Mouse (Mus musculus): Measurements from ENCODE around the gene U2af1l4. TPM values are rescaled to one million over a fixed set of nuclear protein-coding genes. Genes with fewer than 3 reads are reported as not detected.

The U2af1l4 gene
- total RNA-seq, 2 experiments from 2014 or later = 57.4 to 62.5 TPM

DNA sequence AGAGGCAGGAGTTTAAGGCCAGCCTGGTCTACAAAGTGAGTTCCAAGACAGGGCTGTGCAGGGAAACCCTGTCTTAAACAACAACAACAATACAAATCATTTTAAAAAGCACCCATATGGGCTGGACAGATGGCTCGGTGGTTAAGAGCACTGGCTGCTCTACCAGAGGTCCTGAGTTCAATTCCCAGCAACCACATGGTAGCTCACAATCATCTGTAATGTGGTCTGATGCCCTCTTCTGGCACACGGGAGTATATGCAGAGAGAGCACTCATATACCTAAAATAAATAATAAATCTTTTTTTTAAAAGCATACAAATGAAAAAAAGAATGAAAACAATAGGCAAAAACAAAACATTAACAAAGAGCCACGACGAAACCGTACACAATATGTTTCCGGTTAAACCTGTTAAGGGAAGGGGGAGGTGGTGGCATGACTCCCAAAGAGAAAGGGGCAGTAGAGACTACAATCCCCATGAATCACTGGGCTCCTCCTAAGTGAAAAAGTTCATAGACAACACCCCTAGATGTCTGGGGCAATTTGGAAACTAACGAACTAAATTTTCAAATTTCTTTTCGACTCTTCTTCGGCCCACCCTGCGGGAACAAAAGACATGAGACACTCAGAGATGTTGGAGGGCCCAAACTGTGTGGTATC, 11.5 kb upstream of the U2af1l4 start:
- DNase-seq (ENCODE audit: low spot score in 2 of 2) = no peak

DNA sequence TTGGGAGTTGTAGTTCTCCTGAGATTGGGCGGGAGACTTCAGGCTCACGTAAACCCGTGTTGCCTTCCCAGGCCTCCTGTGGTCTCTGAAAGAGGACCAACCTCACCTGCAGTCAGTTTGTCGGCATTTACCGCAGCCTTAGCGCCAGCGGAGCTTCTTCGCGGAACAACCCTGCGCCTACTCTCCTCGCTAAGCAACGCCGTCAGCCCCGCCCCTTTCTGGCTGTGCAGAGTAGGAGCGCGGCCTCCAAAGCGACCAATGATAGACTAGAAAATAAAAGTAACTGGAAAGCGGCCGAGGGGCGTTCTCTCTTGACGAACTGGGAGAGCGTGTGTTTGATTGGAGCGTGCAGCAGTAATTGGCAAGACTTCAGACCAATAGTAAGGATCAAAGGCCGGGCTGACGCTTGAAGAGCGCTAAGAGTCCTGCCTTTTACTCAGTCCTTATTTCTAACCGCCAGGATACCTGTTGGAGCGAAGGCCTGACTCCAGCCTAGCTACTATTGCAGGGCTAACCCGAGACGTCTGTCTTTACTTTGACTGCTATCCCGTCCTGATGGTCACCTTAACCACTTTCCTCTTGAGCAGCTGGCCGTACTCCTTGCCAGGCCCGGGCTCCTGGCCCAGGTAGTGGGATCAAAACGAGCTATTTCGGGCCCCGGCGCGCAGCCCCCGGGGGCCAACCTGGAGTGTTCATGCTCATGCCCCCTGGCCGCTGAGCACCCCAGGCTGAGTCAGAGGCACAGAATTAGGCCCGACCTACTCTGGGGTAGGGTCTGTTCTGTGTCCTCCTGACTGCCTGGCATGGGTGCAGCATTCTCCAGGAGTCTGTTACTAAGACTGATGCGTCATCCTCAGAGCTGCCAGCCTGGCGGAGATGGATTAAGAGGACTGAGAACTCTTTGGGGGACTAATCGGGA, 10.7 kb upstream of the U2af1l4 start, which contains the start of the genes Hspb6 and Proser3:
Gene Hspb6, plus strand, starts transcription at position 77 of the 919 bp plus-strand sequence.
Gene Proser3, minus strand, starts transcription at position 198 of the 919 bp plus-strand sequence.
- peak; percentile 97 to 99 for DNase-seq (ENCODE audit: low spot score in 2 of 2)

DNA sequence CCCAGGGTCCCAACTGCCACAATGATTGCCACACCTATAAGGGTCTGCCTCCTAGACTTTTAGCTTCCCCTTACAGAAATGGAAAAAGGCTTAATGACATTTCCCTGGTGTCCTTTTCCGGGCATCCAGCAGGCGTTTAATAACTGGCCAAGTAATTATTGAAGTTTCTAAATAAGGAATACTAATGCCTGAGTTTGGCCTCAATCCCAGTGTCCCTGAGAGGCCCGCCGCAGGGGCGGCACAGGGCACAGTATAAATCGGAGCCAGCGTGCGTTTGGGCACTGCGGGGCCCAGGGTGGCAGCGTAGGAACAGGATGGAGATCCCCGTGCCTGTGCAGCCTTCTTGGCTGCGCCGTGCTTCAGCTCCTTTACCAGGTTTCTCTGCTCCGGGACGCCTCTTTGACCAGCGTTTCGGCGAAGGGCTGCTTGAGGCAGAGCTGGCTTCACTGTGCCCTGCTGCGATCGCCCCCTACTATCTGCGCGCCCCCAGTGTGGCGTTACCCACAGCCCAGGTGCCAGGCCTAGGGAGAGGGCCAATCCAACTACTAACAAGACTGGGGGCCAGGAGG, 10.0 kb upstream of the U2af1l4 start:
- DNase-seq (ENCODE audit: low spot score in 2 of 2) = no peak

DNA sequence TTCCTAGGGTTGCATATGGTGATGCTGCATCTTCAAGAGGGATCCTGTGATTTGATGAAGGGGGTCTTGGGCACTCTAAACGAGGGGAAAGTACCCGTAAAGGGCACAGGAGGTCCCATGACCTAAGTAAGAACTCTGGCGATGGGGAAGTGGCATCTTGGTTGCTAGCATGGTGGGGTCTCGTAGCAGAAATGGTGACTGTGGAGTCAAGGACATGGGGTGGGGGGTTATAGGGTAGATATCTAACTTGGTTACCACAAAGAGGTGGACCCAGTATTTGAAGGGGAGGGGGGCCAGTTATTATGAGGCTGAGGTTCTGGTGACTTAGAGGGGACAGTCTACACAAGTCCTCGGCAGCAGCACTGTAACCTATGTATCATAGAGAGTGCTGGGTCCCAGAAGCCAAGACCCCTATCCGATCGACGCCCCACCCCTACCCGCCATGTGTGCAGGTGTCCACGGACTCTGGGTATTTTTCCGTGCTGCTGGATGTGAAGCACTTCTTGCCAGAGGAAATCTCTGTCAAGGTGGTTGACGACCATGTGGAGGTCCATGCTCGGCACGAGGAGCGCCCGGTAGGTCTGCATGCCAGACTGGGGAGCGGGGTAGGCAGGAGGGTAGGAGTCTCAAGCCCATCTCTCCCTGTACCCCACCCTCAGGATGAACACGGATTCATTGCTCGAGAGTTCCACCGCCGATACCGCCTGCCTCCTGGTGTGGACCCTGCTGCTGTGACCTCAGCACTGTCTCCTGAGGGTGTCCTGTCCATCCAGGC, 9.1 kb upstream of the U2af1l4 start:
- no peak for DNase-seq (ENCODE audit: low spot score in 2 of 2)

DNA sequence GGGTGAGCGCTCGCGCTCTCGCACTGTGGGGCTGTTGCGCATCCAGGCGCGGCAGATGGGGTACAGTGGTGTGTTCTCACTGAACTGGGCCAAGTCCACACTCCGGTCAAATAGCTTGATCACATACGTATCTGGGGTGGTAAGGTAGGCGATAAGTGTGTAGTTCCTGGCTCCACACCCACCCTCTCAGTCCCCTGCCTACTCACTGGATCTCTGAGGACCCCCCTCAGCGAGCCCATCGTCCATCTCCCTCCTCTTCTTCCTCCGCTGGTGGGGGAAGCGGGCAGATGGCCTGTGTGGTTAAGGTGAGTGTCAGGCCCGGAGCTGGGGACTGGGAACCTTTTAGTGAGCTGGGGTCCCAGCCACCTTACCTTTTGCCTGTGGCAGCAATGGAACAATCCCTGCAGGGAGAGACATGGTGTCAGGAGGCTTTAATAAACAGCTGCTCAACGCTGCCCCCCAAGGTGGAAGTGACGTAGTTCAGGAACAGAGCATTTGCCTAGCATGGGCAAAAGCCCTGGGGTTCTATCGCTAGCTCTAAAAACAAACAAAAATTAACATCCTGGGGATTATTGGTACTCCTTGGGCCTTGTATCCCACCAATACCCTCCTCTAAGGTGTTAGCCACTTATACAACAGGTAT, 6.1 kb upstream of the U2af1l4 start:
- no peak for DNase-seq (ENCODE audit: low spot score in 2 of 2)

DNA sequence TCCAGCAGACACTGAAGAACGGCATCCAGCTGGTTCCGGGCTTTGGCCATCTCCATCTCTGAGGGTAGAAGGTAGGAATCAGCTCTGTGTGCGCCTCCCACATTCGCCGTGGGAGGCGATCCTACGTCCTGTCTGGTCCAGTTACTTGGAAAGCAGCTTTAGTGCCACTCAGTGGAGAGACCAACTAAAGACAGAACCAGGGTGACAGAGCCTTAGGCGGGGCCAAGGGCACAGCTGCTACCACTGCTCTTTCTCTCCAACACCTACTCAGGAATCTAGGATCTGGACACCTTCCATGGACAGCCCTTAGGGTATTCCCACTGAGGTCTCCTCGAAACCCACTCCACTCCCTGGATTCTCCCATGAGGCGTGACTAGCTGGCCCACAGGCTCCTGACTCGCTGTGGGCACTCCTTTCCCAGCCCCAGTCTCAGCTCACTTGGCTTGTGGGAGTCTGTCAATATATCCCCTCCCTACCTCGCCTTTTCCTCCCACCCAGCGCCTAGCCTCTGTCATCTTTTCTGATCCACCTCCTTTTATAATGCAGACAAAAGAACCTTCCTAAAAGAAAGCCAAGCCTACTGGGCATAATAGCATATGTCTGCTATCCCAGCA, 5.1 kb upstream of the U2af1l4 start:
- no peak for DNase-seq (ENCODE audit: low spot score in 2 of 2)

DNA sequence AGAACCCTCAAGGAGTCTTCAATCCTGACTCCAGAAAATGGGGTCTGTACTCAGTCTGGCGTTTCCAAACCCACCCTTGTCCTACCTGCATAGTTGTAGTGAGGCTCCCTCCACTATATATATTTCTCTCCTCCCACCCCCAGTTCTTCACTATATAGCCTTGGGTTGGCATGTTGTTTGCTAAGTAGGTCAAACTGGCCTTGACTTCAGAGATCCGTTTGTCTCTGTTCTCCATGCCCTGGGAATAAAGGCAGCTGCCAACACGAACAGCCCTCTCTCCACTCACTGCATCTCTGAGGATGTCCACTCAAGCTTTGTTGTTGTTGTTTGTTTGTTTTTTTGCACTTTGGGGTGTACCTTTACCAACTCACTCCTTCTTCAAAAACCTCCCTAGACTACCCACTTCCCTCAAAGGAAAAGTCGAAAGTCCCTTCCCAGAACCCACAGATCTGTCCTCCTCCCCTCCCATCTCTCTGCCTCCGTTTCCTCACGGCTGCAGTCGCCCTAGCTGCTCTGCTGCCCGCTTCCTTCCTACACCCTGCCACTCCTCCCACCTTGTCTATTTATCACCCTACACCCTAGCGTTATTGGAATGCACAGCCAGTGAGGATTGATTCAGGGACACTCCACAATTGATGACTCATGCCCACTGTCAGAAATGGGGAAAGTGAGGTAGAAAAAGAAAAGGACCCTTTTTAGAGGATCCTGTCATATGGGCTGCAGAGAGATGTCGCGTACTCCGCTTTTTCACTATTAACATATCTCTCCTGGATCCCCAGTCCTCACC, 4.3 kb upstream of the U2af1l4 start:
- no peak for DNase-seq (ENCODE audit: low spot score in 2 of 2)

DNA sequence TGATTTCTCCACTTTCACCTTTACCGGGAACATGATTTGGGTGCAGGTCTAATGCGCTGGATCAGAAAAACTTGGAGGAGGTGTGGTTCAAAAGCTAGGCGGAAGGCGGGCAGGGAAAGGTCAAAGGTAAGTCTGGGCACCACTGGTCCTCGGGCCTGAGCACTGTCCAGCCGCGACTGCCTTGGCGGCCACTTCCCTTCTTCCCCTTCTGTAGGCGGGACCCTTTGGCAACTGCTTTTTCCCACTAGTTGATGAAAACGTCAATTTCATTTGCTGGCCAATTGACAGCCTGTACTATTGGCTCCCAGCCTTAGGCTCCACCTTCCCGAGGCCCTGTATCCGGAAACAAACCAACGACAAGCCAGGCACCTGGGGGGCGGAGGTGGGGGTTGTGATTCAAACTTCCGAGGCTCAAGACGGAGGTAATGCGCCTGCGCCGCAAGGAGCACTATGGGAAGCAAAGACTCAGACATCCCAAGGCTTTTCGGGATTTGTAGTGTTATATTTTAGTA, 3.6 kb upstream of the U2af1l4 start, which contains the start of gene Lin37:
Gene Lin37, minus strand, starts transcription at position 396 of the 512 bp plus-strand sequence.
- DNase-seq (ENCODE audit: low spot score in 2 of 2) = peak; percentile 95 to 99

DNA sequence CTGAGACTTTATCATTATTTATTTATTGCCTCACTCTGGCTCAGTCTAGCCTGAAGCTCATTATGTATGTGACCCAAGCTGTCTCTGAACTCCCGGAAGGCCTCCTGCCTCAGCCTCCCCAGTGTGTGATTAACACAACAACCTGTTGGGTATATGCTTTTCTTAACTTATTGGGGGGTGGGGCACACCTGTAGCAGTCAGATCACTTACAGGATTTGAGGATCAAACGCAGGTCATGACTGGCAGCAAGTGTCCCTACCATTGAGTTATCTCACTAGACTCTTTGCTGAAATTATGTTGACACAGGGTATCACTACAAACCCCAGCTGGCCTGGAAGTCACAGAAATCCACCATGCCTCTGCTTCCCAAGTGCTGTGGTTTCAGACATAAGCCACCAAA, 2.8 kb upstream of the U2af1l4 start:
- no peak for DNase-seq (ENCODE audit: low spot score in 2 of 2)

DNA sequence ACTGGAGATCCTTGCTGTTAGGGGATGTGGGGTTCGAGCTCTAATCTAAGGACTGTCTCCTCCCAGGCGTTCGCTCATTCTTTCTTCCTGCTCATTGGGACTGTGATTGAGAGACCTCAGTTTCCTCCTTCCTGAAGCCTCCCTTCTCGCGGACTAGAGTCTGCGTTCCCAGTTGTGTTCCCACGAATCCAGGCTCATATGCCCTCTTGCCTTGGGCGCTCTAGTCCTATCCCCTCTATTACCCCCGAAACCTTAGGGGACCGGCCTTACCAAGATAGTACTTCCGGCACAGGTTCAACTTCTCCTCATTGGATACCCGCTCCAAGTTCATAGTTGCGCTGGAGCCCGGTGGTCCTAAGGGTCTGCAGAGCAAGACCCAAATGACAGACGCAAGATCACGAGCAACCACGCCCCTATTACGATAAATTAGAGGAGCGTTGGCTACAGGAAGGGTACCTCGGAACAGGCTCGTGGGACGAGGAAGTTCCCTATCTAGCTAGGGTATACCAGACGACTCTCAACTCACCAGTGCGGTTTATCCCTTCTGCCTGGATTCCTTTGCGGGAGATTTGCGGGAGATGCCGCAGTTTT, 480 bp upstream of the U2af1l4 start:
- DNase-seq (ENCODE audit: low spot score in 2 of 2) = no peak

DNA sequence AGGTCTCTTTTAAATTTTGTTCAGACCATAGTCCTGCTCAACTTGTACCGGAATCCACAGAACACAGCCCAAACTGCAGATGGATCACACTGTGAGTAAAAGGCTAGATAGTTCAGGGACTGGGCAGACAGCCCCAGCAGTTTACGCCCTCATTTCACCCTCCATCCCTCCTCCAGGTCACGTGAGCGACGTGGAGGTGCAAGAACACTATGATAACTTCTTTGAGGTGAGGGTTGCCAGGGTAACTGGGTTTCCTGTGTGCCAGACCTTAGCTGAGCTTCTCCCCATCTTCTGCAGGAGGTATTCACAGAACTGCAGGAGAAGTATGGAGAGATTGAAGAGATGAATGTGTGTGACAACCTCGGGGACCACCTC, 792 bp downstream of the U2af1l4 start:
- DNase-seq (ENCODE audit: low spot score in 2 of 2) = no peak

DNA sequence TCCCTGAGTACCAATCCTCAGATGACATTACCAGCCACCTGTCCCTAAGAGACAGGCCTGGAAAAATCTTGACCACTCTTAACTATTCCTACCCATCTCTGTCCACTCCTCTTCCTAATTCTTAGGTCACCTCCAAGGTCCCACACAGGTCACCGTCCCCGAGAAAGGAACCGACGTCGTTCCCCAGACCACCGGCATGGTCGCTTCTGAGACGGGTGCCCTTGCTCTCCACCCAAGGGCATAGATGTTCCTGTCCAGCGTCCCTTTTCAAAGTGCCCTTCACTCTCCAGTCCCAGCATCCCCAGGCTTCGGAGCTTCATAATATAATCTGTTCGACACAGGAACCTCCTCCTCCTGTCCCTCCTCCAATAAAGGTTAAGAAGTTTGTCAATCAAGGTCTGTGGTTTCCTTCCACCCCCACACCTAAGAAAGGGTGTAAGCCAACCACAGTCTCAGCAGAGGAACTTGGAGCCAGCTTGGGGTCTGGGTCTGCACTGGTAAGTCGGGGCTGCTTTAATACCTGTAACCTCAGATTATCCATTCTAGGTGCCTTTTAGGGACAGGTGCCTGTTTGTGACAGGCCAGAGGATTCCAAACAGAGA, 2.0 kb downstream of the U2af1l4 start, which contains the start of gene Igflr1:
Gene Igflr1, plus strand, starts transcription at position 458 of the 602 bp plus-strand sequence.
- DNase-seq (ENCODE audit: low spot score in 2 of 2) = no peak

DNA sequence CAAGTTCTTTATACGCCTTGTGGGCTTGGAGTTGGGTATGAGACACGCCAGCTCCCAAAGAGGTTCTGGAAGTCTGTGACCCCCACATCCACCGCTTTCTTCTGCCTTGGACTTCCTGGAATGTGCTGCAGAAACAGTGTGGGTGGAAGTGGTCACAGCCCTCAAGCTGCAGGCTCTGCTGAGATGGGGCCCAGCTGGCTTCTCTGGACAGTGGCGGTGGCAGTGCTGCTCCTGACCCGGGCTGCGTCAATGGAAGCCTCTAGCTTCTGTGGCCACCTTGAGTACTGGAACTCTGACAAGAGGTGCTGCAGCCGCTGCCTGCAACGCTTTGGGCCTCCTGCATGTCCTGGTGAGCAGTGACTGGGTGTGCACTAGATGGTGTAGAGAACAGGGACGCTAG, 2.9 kb downstream of the U2af1l4 start:
- DNase-seq (ENCODE audit: low spot score in 2 of 2) = no peak

DNA sequence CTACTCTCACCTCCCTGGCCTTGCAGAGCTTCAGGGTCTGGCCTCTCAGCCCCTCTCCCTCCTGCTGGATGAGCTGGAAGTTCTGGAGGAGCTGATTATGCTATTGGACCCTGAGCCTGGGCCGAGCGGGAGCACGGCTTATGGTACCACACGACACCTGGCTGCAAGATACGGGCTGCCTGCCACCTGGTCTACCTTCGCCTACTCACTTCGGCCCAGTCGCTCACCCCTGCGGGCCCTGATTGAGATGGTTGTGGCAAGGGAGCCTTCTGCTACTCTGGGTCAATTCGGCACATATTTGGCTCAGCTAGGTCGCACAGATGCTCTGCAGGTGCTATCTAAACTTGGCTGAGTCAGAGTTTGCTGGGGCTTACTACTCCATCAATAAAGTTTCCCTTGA, 4.5 kb downstream of the U2af1l4 start:
- DNase-seq (ENCODE audit: low spot score in 2 of 2) = no peak

DNA sequence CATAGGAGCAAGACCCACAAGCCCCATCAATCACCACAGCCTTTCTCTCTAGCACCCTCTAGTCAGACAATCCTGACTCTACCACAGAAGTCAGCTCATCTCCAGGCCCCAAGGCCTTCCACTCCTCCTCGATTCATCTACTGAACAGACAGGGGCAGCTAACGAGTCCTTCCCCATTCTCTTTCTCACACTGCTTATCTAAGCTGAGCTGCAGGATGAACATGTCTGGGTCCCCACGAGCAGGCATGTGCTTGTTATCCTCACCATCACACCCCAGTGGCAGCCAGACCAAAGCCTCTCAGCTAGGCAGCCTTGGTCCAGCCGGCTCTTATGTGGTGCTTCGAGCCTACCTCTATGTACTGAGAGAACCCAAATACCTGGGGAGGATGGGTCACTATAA, 9.3 kb downstream of the U2af1l4 start:
- DNase-seq (ENCODE audit: low spot score in 2 of 2) = no peak

DNA sequence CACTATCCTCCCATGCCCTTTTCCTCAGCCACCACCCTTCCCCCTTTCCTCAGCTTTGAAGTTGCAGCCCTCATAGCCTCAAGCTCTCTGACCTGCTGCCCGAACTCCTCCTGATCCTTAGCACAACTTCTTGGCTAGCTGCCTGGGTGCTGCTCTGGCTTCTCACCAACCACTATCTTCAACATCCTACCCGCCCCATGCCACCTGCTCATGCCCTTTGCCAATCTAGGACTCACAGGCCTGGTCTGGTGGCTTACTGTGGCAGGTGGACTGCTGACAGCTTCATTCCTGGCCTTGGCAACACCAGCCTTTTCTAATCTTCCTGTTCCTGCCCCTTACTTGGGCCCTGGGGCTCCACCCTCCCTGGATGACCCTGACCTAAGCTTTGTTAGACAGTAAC, 9.9 kb downstream of the U2af1l4 start:
- no peak for DNase-seq (ENCODE audit: low spot score in 2 of 2)

DNA sequence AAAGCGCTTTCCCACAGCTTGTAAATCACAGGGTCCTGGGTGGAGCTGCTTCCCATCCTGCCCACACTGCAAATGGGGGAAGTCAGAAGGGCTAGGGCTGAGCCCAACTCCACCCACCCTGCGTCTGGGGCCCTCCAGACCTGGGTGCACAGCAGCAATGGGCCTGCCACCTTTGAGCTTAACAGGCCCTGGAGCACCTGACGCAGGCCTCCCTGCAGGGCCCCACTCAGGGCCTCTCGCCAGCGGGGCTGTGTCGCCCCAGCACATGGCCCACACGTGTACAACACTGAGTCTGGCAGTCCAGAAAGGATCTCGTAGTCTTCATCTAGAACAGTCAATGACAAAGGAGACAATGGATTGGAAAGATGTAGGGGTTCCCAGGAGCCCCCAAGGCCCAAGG, 16.8 kb downstream of the U2af1l4 start:
- DNase-seq (ENCODE audit: low spot score in 2 of 2) = no peak

DNA sequence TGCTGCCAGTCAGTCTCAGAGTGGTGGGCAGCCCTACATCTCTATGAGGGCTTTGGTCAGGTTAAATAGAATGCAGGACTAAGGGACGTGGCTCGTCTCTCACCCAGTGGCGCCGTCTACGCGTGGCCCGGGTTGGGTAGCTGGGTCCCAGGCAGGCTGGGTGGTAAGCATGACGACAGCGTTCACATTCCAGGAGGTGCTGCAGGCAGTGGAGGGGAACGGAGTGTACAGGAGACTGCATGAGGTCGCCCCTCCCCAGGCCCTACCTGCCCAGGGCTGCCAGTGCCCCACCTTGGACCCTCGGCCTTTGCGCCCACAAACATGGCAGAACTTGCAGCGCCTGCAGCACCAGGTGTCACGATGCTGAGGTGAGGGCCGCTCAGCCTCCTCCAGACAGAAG, 18.4 kb downstream of the U2af1l4 start:
- no peak for DNase-seq (ENCODE audit: low spot score in 2 of 2)

All from layer of hippocampus, postnatal 14 days (tissue).